Mouse (Mus musculus) heart, postnatal 0 days (tissue): ENCODE measurements around the gene Gm3776.

Source experiments
- CTCF ChIP-seq: IDR thresholded peaks from 2 replicates; pipeline ENCODE4 v1.5.1; 2016; ENCODE audit warnings: antibody characterized with exemption, control low read depth, low read depth
- EP300 ChIP-seq: IDR thresholded peaks from 2 replicates; pipeline ENCODE4 v1.6.1; 2016; ENCODE audit warnings: antibody characterized with exemption, low read depth

DNA sequence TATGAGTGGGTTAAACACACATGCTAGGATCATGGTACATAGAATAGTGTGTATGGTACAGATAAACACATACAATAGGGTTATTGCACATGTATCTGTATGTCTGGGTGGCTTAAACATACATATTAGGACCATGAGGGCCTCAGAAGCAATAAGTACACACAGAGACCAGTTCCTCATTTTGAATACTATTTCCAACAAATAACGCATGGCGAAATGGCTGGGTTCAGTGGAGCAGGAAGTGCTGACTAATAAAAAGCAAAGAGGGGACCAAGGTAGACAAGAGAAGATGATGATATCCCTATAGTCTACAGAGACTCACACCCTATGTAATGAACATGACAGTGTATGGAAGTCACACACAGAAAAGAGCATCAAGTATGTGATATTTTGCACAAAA is 28.8 kb upstream of the Gm3776 start:
- no peak for TF ChIP-seq EP300
- TF ChIP-seq CTCF = no peak
